Comparison of ENCODE assay signal across 9 mouse cellular contexts in genomic region chr11:19203968-19204367, GRCm38 (mm10).
DNase-seq lines count a peak whose midpoint lies in the region; ATAC-seq and TF ChIP-seq lines count a peak whose summit lies in the region.
"Had no signal": no experiment of that assay in that cellular context is flagged by ENCODE, and none has a peak within 500 bp of the region (broad histone marks: within the 10 kb centered on the region; RNA-seq: fewer than 3 reads in every experiment).

No protein-coding gene starts in this region.

- WGBS in forebrain, embryonic 16.5 days = 14% methylated on average over 5 of the region's 5 CpGs
- 26% methylated on average over 5 of the region's 5 CpGs for WGBS in kidney, adult 2 months

- no peak overlapping the region for H3K9ac ChIP-seq in forebrain, embryonic 16.5 days (replicated peaks; ENCODE audit: low read depth, low read length)
- H3K9ac ChIP-seq: heart, embryonic 15.5 days had no signal

- ATAC-seq in forebrain, embryonic 16.5 days = peak; percentile 72

- peak; percentile 56 for DNase-seq in ovary, adult 18-20 months (ENCODE audit: low spot score)
- no peak for DNase-seq in ovary, postnatal 10 days (ENCODE audit: low spot score)
- DNase-seq in kidney, adult 2 months = peak; percentile 88
- peak; percentile 61 to 91 for DNase-seq in left cerebral cortex, postnatal 14 days (ENCODE audit: low spot score in 2 of 2)
- peak; percentile 45 for DNase-seq in right cerebral cortex, postnatal 14 days
- no peak for DNase-seq in MN1 (ENCODE audit: low spot score)
- no peak for DNase-seq in embryo, embryonic 9.5 days (ENCODE audit: extremely low spot score)

- H3K9me3 ChIP-seq in forebrain, embryonic 16.5 days (ENCODE audit: control insufficient read depth, low read length) = no peaks in the 10 kb centered on the region
- H3K9me3 ChIP-seq: heart, embryonic 15.5 days had no signal

- TF ChIP-seq CTCF in kidney, adult 2 months (conservative IDR thresholded peaks at IDR 0.05; ENCODE audit: insufficient read depth, insufficient read length, low read depth, low read length) = no peak

- no peaks in the 10 kb centered on the region for H3K36me3 ChIP-seq in forebrain, embryonic 16.5 days (ENCODE audit: control insufficient read depth, insufficient read depth)
- no peaks in the 10 kb centered on the region for H3K36me3 ChIP-seq in kidney, adult 2 months (ENCODE audit: control insufficient read depth, insufficient read depth, low read length)
- H3K36me3 ChIP-seq: heart, embryonic 15.5 days had no signal

- no peak overlapping the region for H3K4me3 ChIP-seq in forebrain, embryonic 16.5 days (replicated peaks; ENCODE audit: low read length)
- no peak overlapping the region for H3K4me3 ChIP-seq in kidney, adult 2 months (ENCODE audit: insufficient read depth, low read depth, low read length)
- H3K4me3 ChIP-seq: heart, embryonic 15.5 days had no signal

- H3K27ac ChIP-seq in forebrain, embryonic 16.5 days (ENCODE audit: low read length) = no peak overlapping the region
- no peak overlapping the region for H3K27ac ChIP-seq in kidney, adult 2 months (ENCODE audit: insufficient read depth, low read depth, low read length)

- H3K4me2 ChIP-seq in forebrain, embryonic 16.5 days (ENCODE audit: low read length) = peak overlapping the region; percentile 15; the same call in 1 of the 2 replicates

- no peak for TF ChIP-seq POLR2A in kidney, adult 2 months (IDR thresholded peaks at IDR 0.05; ENCODE audit: low read depth, low read length)

- peaks cover 10% of the 10 kb centered on the region; the same call in 1 of the 2 replicates for H3K4me1 ChIP-seq in forebrain, embryonic 16.5 days (replicated peaks; ENCODE audit: control insufficient read depth, insufficient read depth, low read length)
- H3K4me1 ChIP-seq in kidney, adult 2 months (ENCODE audit: control insufficient read depth, insufficient read depth, low read length) = peaks cover 6% of the 10 kb centered on the region; the same call in 1 of the 2 replicates

- intact Hi-C loops in left cerebral cortex, postnatal 14 days (cut with DNase I) = loop anchor here (5.0 kb wide), 1 partner anchor 327 kb away; no protein-coding TSS in a partner anchor

- no peaks in the 10 kb centered on the region for H3K27me3 ChIP-seq in forebrain, embryonic 16.5 days (replicated peaks; ENCODE audit: control insufficient read depth, insufficient read depth, low read length)
- H3K27me3 ChIP-seq in kidney, adult 2 months (replicated peaks; ENCODE audit: control insufficient read depth, insufficient read depth, low read length) = no peaks in the 10 kb centered on the region; the same call in 1 of the 2 replicates
- H3K27me3 ChIP-seq: heart, embryonic 15.5 days had no signal

Comparison
In these comparisons a context has a peak if more than half of its experiments do, and no peak if none do; other contexts are left out.
1. DNase-seq: peak in ovary, adult 18-20 months (single experiment), kidney, adult 2 months (single experiment), left cerebral cortex, postnatal 14 days (2 of 2) and right cerebral cortex, postnatal 14 days (single experiment); none in ovary, postnatal 10 days (single experiment), MN1 (single experiment) and embryo, embryonic 9.5 days (single experiment).